Mouse (Mus musculus) CD4-positive, CD25-positive, alpha-beta regulatory T cell, adult 4 months (primary cell): ENCODE data around the gene Rnls. TPM values are rescaled to one million over a fixed set of nuclear protein-coding genes. Genes with fewer than 3 reads are reported as not detected.

Source experiments
- ATAC-seq: one replicate; pipeline ENCODE4 v1.8.0; 2017
- polyA plus RNA-seq, 2 experiments: library from polyadenylated mRNA; unstranded; fragments of 100-300 nt; shearing (Covaris generic); gene quantifications; one replicate each; pipeline ENCODE4 v1.2.1; 2017

Gene Rnls
- polyA plus RNA-seq, 2 experiments from 2014 or later = 3.0 to 3.4 TPM

- ATAC-seq = no peak
Measured at GRCm38 (mm10) chr19:33178866-33179265, 213.2 kb downstream of the Rnls start.

- ATAC-seq = no peak
Measured at GRCm38 (mm10) chr19:33178367-33178766, 213.7 kb downstream of the Rnls start.

GRCm38 (mm10) chr19:33173991-33174390 lies 218.1 kb downstream of the Rnls start:
- no peak for ATAC-seq

- no peak for ATAC-seq
Measured at GRCm38 (mm10) chr19:33169881-33170280, 222.2 kb downstream of the Rnls start.

GRCm38 (mm10) chr19:33167528-33168264 lies 224.4 kb downstream of the Rnls start:
- ATAC-seq = no peak

- no peak for ATAC-seq
Measured at GRCm38 (mm10) chr19:33164801-33165200, 227.3 kb downstream of the Rnls start.

GRCm38 (mm10) chr19:33161903-33162302 lies 230.2 kb downstream of the Rnls start:
- ATAC-seq = no peak

GRCm38 (mm10) chr19:33159897-33160296 lies 232.2 kb downstream of the Rnls start:
- ATAC-seq = no peak

- ATAC-seq = no peak
Measured at GRCm38 (mm10) chr19:33159192-33159591, 232.9 kb downstream of the Rnls start.

GRCm38 (mm10) chr19:33158234-33158633 lies 233.9 kb downstream of the Rnls start:
- no peak for ATAC-seq

GRCm38 (mm10) chr19:33148411-33148810 lies 243.7 kb downstream of the Rnls start:
- no peak for ATAC-seq

GRCm38 (mm10) chr19:33143198-33143597 lies 248.9 kb downstream of the Rnls start:
- no peak for ATAC-seq

GRCm38 (mm10) chr19:33137316-33137715 lies 254.8 kb downstream of the Rnls start:
- no peak for ATAC-seq

- no peak for ATAC-seq
Measured at GRCm38 (mm10) chr19:33122611-33123226, 269.4 kb downstream of the Rnls start.

- no peak for ATAC-seq
Measured at GRCm38 (mm10) chr19:33119947-33120346, 272.1 kb downstream of the Rnls start.

GRCm38 (mm10) chr19:33118898-33119297 lies 273.2 kb downstream of the Rnls start:
- ATAC-seq = no peak

- ATAC-seq = no peak
Measured at GRCm38 (mm10) chr19:33114631-33115295, 277.3 kb downstream of the Rnls start.

- no peak for ATAC-seq
Measured at GRCm38 (mm10) chr19:33113746-33114145, 278.3 kb downstream of the Rnls start.

- no peak for ATAC-seq
Measured at GRCm38 (mm10) chr19:33110404-33110803, 281.7 kb downstream of the Rnls start.

- no peak for ATAC-seq
Measured at GRCm38 (mm10) chr19:33109941-33110371, 282.1 kb downstream of the Rnls start.

- no peak for ATAC-seq
Measured at GRCm38 (mm10) chr19:33109141-33109540, 283.0 kb downstream of the Rnls start.

GRCm38 (mm10) chr19:33103851-33104250 lies 288.2 kb downstream of the Rnls start:
- no peak for ATAC-seq

GRCm38 (mm10) chr19:33102783-33103139 lies 289.3 kb downstream of the Rnls start:
- no peak for ATAC-seq
